Mouse (Mus musculus): Measurements from ENCODE around the gene Zfp668. TPM values are rescaled to one million over a fixed set of nuclear protein-coding genes. Genes with fewer than 3 reads are reported as not detected.

The Zfp668 gene
- polyA plus RNA-seq, 1 experiment from 2014 or later = 7.6 TPM

DNA sequence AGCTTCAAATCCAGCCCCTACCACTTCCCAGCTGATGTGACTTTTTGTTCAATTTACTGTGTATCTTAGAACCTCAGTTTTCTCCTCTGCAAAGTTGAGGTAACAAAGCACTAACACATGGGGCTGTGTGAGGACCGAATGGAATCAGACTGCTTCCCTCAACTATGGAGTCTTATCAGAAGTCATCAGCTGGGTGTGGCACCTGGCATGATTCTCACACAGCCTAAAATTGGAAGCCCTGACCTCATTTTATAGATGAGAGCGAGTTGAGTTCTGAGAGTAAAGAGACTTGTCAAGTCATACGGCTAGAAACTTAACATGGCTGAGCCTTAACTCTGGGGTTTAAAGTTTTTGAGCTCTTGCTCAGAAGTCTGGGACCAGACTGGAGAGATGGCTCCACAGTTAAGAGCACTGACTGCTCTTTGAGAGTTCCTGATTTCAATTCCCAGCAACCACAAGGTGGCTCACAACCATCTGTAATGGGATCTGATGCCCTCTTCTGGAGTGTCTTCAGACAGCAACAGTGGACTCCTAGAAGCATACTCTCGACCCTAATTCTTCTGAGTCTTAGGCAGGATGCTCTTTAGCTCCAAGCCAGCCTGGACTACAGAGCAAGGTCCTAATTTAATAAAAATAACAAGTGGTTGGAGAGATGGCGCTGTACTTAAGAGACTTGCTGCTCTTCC lies 6.3 kb downstream of the Zfp668 start:
- Histone ChIP-seq H3K36me3 (peaks cover 60% of the 10 kb centered on the region), H3K4me1 (replicated peaks) (peaks cover 48% of the 10 kb centered on the region), H3K4me2 (no peak overlapping the region), H3K27ac (no peak overlapping the region), H3K27me3 (no peaks in the 10 kb centered on the region), H3K9me3 (replicated peaks) (no peaks in the 10 kb centered on the region), H3K9ac (no peak overlapping the region), H3K4me3 (replicated peaks) (no peak overlapping the region)
- no peak for ATAC-seq (ENCODE audit: low read depth)
- DNase-seq = no peak
- 58% methylated on average over 5 of the region's 5 CpGs for WGBS (ENCODE audit: insufficient replicate concordance)

DNA sequence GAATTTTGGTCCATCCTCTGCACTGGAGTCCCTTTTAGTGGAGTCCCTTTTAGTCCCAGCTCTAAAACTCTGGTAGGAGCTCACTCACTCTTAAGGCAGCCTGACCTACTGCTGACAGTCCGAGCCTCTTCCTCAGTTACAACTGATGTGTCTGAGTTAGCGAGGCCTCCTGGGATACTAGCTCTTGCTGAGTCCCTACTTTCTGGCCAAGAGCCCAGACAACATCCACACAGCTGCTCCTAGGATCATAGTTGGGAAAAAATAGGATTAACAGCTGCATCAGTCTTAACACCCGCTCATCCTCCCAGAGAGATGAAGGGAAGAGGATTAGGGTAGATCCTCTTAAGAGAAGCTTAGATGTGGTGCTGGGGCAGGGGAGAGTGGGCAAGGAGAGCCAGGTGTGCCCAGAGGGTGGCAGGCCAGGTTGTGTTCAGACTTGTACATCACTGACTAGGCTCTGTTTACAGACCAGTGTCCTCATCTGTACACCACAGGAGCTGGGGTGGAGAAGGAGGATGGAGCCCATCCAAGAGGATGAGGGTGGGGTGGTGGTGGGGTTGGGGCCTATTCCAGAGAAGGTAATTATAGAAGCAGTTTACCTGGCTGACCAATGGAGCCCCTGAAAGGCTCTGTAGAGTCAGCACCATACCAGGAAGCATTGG lies 7.3 kb downstream of the Zfp668 start:
- WGBS (ENCODE audit: insufficient replicate concordance) = 76% methylated on average over 3 of the region's 3 CpGs
- no peaks in the 10 kb centered on the region for H3K9me3 ChIP-seq (replicated peaks)
- no peak overlapping the region for H3K27ac ChIP-seq
- ATAC-seq (ENCODE audit: low read depth) (no peak), DNase-seq (no peak)
- H3K4me1 ChIP-seq (replicated peaks) = peaks cover 38% of the 10 kb centered on the region
- H3K4me2 ChIP-seq = no peak overlapping the region
- H3K27me3 ChIP-seq = no peaks in the 10 kb centered on the region
- H3K36me3 ChIP-seq = peaks cover 68% of the 10 kb centered on the region
- H3K9ac ChIP-seq = no peak overlapping the region
- no peak overlapping the region for H3K4me3 ChIP-seq (replicated peaks)

DNA sequence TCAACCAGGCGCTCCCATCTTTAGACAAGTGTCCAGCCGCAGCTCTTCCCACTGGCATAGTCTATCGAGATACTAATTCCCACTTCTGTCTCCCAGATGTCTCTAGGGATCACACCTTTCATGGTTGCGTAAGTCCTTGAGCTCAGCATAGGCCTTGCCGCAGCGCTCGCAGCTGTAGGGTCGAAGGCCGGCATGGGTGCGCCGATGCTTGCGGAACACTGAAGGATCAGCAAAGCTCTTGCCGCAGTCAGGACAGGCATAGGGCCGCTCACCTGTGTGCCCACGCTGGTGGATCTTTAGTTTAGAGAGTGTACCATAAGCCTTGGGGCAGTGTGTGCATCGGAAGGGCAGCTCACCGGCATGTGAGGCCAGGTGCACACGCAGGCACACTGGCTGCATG lies 9.0 kb downstream of the Zfp668 start:
- Histone ChIP-seq H3K4me1 (replicated peaks) (peaks cover 24% of the 10 kb centered on the region), H3K36me3 (peaks cover 62% of the 10 kb centered on the region), H3K4me3 (replicated peaks) (no peak overlapping the region), H3K9ac (no peak overlapping the region), H3K4me2 (no peak overlapping the region), H3K9me3 (replicated peaks) (no peaks in the 10 kb centered on the region), H3K27ac (no peak overlapping the region), H3K27me3 (no peaks in the 10 kb centered on the region)
- ATAC-seq (ENCODE audit: low read depth) = no peak
- 94% methylated on average over 18 of the region's 18 CpGs for WGBS (ENCODE audit: insufficient replicate concordance)
- DNase-seq = no peak

DNA sequence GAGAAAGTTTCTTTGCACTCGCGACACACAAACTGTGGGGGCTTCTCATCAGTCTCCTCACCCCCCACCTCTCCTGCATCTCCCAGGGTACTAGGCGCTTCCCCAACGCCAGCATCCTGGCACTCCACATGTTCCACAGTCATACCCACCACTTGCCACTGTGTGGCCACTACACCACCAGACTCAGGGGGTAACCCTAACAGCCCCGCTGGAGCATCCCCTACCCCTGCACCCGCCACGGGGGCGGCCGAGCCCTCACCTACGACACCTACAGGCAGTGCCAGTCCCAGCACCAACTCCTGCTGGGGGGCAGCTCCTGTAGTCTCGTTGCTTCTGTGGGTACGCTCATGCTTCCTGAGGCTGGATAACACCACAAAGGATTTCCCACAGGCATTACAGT lies 10.2 kb downstream of the Zfp668 start:
- Histone ChIP-seq H3K4me1 (replicated peaks) (peaks cover 16% of the 10 kb centered on the region), H3K27ac (no peak overlapping the region), H3K9me3 (replicated peaks) (no peaks in the 10 kb centered on the region), H3K36me3 (peaks cover 56% of the 10 kb centered on the region), H3K27me3 (no peaks in the 10 kb centered on the region), H3K4me3 (replicated peaks) (no peak overlapping the region), H3K4me2 (no peak overlapping the region), H3K9ac (no peak overlapping the region)
- DNase-seq (no peak), ATAC-seq (ENCODE audit: low read depth) (no peak)
- 84% methylated on average over 12 of the region's 12 CpGs for WGBS (ENCODE audit: insufficient replicate concordance)

DNA sequence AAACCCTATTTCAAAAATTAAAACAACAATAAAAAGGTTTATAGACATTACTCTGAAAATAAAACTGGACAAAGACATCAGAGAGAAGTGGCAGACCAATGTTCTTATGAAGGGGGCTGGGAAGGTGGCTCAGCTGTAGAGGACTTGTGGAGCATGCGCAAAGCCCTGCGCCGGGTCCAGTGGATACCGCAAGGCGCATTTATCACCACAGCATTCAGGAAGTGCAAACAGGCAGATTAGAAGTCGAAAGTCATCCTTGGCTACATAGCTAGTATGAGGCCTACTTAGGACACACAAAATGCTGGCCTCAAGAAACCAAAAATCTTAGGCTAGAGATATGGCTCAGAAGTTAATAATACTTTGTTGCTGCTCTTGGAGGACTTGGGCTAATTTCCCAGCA lies 18.4 kb downstream of the Zfp668 start:
- whole genome bisulfite sequencing (ENCODE audit: insufficient replicate concordance) = 27% methylated on average over 6 of the region's 6 CpGs
- ATAC-seq (ENCODE audit: low read depth) = peak; percentile 68

DNA sequence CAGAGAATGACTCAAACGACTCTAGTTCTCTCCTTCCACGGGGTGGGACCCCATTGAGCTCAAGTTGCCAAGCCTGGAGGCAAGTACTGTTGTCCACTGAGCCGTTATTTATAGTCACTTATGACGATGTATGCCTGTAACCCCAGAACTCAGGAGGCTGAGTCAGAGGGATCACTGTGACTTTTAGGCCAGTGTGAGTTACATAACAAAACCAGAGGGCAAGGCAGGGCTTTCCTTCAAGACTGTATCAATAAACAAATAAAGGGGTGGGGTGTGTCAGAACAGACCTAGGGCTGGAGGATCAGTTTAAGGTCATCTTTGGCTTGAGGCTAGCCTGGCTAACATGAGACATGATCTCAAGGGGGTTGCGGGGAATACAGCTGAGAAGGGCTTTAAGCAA lies 25.7 kb downstream of the Zfp668 start:
- Histone ChIP-seq H3K9ac (no peak overlapping the region), H3K27me3 (no peaks in the 10 kb centered on the region), H3K36me3 (peaks cover 23% of the 10 kb centered on the region), H3K4me3 (replicated peaks) (no peak overlapping the region), H3K4me2 (no peak overlapping the region), H3K27ac (no peak overlapping the region), H3K4me1 (replicated peaks) (peaks cover 19% of the 10 kb centered on the region), H3K9me3 (replicated peaks) (no peaks in the 10 kb centered on the region)
- 64% methylated on average over 5 of the region's 5 CpGs for WGBS (ENCODE audit: insufficient replicate concordance)
- ATAC-seq (ENCODE audit: low read depth) (no peak), DNase-seq (no peak)

More for the DNA sequence above, 18.4 kb downstream of the Zfp668 start:
- DNase-seq = peak; percentile 23
- Histone ChIP-seq H3K9ac (no peak overlapping the region), H3K4me1 (replicated peaks) (peaks cover 8% of the 10 kb centered on the region), H3K4me2 (no peak overlapping the region), H3K27ac (no peak overlapping the region), H3K36me3 (no peaks in the 10 kb centered on the region), H3K27me3 (no peaks in the 10 kb centered on the region), H3K4me3 (replicated peaks) (no peak overlapping the region), H3K9me3 (replicated peaks) (no peaks in the 10 kb centered on the region)

DNA sequence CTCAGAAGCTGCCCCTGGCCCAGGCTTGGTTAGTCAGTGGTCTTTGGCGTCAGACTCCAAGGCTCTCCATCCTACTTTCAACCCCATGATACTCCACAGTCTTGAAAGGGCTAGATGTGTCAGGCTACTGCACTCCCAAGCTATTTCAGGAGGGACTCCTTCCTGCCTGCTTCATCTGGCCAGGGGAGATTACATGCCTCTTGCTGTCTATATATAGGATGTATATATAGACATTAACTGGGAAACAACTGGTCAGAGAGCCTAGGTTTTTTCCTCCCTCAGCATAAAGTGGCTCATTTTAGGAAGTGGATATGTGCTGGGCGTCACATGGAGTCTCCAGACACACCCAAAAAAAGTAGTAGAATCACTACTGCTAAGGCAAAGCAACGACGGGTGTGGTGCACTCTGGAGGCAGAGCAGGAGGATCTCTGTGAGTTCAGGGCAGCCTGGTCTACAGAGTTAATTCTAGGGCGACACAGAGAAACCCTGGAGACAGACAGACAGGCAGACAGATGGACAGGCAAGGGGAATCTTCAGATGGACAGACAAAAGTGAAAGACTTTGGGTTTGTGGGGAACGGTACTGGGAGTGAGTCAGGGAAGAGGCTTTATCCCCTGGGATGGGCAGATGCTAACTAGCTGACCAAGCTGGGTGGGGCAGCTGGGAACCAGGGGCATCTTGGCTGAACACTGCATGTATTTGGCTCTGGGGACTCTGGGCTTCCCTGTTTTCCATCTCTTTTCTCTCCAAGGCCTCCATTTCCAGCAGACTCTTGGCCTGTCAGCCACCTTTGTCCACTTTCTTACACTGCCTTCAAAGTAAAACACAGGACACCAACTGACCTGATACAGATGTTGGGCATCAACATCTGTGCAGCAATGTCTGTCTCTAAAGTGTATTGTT lies 26.4 kb downstream of the Zfp668 start:
- 41% methylated on average over 6 of the region's 6 CpGs for WGBS (ENCODE audit: insufficient replicate concordance)
- no peaks in the 10 kb centered on the region for H3K27me3 ChIP-seq
- DNase-seq (no peak), ATAC-seq (ENCODE audit: low read depth) (peak; percentile 61)
- no peak overlapping the region for H3K4me2 ChIP-seq
- H3K4me3 ChIP-seq (replicated peaks) = no peak overlapping the region
- peaks cover 28% of the 10 kb centered on the region for H3K36me3 ChIP-seq
- H3K4me1 ChIP-seq (replicated peaks) = peaks cover 19% of the 10 kb centered on the region
- H3K9me3 ChIP-seq (replicated peaks) = no peaks in the 10 kb centered on the region
- peak overlapping the region; percentile 1; the same call in 1 of the 2 replicates for H3K9ac ChIP-seq
- H3K27ac ChIP-seq = peak overlapping the region; percentile 53

DNA sequence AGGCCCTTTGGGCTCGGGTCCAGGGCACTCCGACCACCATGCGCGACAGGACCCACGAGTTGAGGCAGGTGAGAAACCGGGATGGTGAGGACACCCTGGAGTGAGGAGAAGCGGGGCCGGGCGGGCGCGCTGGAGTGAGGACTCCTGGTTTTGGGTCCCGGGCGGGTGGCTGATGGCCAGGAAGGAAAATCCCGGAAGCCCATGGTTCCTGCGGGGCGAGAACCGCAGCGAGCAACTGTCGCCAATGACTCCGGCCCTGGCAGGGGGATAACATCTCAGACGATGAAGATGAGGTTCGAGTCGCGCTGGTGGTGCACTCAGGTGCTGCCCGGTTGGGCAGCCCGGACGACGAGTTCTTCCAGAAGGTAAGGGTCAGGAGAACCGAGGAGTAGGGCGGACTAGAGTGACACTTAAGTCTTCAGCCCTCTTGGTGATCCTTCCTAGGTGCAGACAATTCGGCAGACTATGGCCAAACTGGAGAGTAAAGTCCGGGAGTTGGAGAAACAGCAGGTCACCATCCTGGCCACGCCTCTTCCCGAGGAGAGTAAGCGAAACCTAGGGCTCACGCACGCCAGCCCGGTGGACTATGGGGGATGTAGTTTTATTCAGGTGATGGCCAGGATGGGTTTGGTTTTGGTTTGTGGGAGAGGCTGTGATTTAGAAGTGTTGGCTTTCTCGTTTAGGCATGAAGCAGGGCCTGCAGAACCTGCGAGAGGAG lies 34.5 kb downstream of the Zfp668 start:
- H3K9me3 ChIP-seq (replicated peaks) = no peaks in the 10 kb centered on the region
- peak overlapping the region; percentile 85 for H3K9ac ChIP-seq
- H3K4me3 ChIP-seq (replicated peaks) = peak overlapping the region; percentile 79
- H3K4me1 ChIP-seq (replicated peaks) = peaks cover 20% of the 10 kb centered on the region
- peak overlapping the region; percentile 92 for H3K27ac ChIP-seq
- peak; percentile 75 for DNase-seq
- WGBS (ENCODE audit: insufficient replicate concordance) = under 1% methylated on average over 40 of the region's 40 CpGs
- no peaks in the 10 kb centered on the region for H3K27me3 ChIP-seq
- ATAC-seq (ENCODE audit: low read depth) = peak; percentile 69
- H3K36me3 ChIP-seq = peaks cover 34% of the 10 kb centered on the region
- H3K4me2 ChIP-seq = peak overlapping the region; percentile 100

DNA sequence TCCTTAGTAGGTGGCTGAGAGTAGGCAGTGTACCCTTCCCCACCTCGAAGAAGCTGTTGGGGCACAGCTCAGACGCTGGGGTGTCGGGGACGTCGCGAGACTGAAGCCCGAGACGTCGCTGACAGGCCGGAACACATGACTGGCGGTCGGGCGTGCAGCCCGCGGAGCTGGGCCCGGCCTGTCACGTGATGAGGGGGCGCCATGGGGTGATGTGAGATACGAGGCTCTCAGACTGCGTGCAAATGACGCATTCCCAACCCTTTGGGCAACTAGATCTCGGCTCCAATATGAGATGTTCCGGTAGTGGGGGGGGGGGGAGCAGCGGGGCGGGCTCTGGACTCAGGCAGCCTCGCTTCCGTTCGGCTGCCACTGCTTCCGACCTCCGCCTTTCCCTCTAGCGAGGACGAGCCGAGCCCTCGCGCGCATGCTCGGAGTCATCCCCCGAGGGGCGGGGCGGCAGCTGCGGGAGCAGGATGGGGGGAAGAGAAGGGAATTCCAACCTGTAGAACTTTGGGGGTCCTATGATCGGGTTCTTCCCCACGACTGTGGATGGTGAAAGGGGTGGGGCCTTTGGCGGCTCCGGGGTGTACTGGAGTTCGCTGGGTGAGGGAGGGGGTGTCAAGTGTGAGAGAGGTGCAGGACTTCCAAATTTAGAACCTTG lies 35.2 kb downstream of the Zfp668 start:
- Histone ChIP-seq H3K27me3 (no peaks in the 10 kb centered on the region), H3K27ac (peak overlapping the region; percentile 92), H3K36me3 (peaks cover 27% of the 10 kb centered on the region), H3K9me3 (replicated peaks) (no peaks in the 10 kb centered on the region), H3K9ac (peak overlapping the region; percentile 85), H3K4me3 (replicated peaks) (peak overlapping the region; percentile 79), H3K4me2 (peak overlapping the region; percentile 100), H3K4me1 (replicated peaks) (peaks cover 20% of the 10 kb centered on the region)
- under 1% methylated on average over 46 of the region's 46 CpGs for WGBS (ENCODE audit: insufficient replicate concordance)
- DNase-seq (peak; percentile 85), ATAC-seq (ENCODE audit: low read depth) (peak; percentile 86)

DNA sequence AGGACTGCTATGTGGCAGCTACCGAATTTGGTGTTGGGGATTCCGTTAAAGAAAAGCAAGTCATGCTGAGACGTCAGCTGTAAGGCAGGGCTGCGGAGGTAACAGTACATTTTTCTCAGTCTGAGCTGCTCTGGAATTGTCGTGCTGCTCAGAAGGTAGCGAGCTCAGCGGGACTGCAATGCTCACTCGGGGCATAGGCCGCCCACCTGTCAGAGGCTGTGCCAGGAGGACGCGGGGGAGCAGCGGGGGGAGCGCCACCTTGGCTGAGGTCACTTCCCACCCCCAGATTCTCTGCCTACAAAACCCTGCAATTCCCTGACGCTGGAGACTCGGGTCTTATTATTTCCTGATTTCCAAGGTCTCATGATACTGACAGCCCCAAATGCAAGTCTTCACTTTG lies 35.7 kb downstream of the Zfp668 start:
- peak; percentile 6 for ATAC-seq (ENCODE audit: low read depth)
- H3K27ac ChIP-seq = peak overlapping the region; percentile 92
- H3K36me3 ChIP-seq = peaks cover 21% of the 10 kb centered on the region
- peak; percentile 30 for DNase-seq
- H3K9ac ChIP-seq = peak overlapping the region; percentile 85
- H3K27me3 ChIP-seq = no peaks in the 10 kb centered on the region
- 5% methylated on average over 15 of the region's 15 CpGs for WGBS (ENCODE audit: insufficient replicate concordance)
- peak overlapping the region; percentile 100 for H3K4me2 ChIP-seq
- no peaks in the 10 kb centered on the region for H3K9me3 ChIP-seq (replicated peaks)
- H3K4me3 ChIP-seq (replicated peaks) = peak overlapping the region; percentile 79
- H3K4me1 ChIP-seq (replicated peaks) = peaks cover 20% of the 10 kb centered on the region

Measured in liver, embryonic 13.5 days (tissue).